Mouse (Mus musculus): ENCODE data around the gene Ifna1. TPM values are rescaled to one million over a fixed set of nuclear protein-coding genes. Genes with fewer than 3 reads are reported as not detected.

Gene Ifna1
- not detected for polyA plus RNA-seq (2014; fragmentation: Illumina TruSeq; extraction: RNeasy Lipid Tissue Mini Kit (QIAGEN cat#74804); ENCODE audit: low read depth, low replicate concordance)

DNA sequence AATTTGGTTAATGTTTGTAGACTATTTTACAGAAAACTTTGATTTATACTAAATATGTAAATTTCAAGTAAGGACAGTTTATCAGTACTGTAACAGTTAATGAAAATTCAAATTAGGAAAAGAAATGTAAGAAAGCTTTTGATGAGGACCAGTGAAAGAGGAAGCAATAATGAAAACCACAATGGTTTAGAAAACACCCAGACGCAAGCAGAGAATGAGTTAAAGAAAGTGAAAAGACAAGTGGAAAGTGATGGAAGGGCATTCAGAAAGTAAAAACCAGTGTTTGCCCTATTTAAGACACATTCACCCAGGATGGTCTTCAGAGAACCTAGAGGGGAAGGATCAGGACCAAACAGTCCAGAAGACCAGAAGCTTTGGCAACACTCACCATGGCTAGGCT lies at the start of gene Ifna1:
TSS of gene Ifna1 (plus strand) at position 390 of the 400 bp plus-strand sequence.

DNA sequence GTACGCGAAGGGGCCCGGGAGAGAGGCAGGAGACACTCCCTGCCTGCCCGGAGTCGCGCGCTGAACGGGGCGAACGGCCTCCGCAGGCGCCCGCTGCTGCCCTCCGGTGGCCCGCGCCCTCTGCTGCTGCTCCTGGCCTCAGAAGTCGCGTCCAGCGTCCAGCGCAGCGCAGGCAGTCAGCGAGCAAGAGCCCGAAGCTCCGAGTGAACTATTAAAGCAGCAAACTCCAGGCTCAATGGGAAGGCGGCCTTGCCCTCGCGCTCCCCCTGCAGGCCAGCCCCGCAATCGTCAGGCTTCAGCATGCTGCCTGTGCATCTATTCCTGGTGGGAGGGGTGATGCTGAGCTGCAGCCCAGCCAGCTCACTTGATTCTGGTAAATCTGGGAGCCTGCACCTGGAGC lies 46.9 kb upstream of the Ifna1 start, which contains the start of gene Gm13287:
TSS of gene Gm13287 (plus strand) at position 301 of the 400 bp plus-strand sequence.

DNA sequence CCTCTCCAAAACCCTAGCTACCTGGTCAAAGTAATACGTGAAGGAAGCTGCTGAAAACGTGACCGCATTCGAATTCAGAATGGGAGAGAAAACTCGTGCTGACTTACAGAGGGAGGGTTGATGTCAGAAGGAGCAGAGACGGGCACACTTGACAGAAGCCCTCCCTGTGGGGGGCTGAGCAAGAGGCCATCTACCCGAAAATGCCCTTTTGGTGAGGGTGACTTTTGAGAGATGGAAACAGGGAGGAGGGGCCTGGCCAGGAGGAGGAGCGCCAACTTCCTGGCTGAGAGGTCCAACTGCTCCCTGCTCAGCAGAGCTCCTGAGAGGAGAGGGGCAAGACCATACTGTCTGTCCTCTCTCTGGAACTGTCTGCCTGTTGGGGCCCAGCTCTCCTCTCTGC lies 44.7 kb upstream of the Ifna1 start, which contains the start of gene Gm13288:
TSS of gene Gm13288 (plus strand) at position 301 of the 400 bp plus-strand sequence.

DNA sequence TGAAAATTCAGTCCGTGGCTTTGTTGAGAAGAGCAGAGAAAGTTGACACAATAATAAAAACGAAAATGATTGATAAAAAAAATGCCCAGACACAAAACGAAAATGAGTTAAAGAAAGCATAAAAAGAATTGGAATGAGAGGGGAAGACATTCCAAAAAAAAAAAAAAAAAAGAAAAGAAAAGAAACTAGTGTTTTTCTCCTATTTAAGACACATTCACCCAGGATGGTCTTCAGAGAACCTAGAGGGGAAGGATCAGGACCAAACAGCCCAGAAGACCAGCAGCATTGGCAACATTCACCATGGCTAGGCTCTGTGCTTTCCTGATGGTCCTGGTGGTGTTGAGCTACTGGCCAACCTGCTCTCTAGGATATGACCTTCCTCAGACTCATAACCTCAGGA lies 34.0 kb upstream of the Ifna1 start, which contains the start of gene Ifna7:
TSS of gene Ifna7 (plus strand) at position 301 of the 400 bp plus-strand sequence.

DNA sequence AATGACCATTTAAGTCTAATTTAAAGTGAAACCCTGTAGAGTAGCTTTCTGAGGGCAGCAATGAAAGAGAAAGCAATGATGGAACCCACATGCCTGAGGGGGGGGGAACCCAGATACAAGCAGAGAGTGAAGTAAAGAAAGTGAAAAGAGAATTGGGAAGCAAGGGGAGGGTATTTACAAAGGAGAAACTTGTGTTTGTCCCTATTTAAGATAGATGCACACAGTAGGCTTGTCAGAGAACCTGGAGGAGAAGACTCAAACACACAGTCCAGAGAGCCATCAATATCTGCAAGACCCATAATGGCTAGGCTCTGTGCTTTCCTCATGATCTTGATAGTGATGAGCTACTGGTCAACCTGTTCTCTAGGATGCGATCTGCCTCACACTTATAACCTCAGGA lies 30.2 kb upstream of the Ifna1 start, which contains the start of gene Ifna11:
TSS of gene Ifna11 (plus strand) at position 301 of the 400 bp plus-strand sequence.

DNA sequence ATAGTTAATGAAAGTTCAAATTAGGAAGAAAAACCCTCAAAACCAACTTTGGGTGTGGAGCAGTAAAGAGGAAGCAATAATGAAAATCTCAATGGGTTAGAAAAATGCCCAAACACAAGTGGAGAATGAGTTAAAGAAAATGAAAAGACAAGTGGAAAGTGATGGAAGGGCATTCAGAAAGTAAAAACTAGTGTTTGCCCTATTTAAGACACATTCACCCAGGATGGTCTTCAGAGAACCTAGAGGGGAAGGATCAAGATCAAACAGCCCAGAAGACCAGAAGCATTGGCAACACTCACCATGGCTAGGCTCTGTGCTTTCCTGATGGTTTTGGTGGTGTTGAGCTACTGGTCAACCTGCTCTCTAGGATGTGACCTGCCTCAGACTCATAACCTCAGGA lies 22.8 kb upstream of the Ifna1 start, which contains the start of gene Ifna6:
TSS of gene Ifna6 (plus strand) at position 301 of the 400 bp plus-strand sequence.

DNA sequence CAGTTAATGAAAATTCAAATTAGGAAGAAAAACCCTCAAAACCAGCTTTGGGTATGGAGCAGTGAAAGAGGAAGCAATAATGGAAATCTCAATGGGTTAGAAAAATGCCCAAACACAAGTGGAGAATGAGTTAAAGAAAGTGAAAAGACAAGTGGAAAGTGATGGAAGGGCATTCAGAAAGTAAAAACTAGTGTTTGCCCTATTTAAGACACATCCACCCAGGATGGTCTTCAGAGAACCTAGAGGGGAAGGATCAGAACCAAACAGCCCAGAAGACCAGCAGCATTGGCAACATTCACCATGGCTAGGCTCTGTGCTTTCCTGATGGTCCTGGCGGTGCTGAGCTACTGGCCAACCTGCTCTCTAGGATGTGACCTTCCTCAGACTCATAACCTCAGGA lies 14.7 kb upstream of the Ifna1 start, which contains the start of gene Ifna5:
TSS of gene Ifna5 (plus strand) at position 301 of the 400 bp plus-strand sequence.

DNA sequence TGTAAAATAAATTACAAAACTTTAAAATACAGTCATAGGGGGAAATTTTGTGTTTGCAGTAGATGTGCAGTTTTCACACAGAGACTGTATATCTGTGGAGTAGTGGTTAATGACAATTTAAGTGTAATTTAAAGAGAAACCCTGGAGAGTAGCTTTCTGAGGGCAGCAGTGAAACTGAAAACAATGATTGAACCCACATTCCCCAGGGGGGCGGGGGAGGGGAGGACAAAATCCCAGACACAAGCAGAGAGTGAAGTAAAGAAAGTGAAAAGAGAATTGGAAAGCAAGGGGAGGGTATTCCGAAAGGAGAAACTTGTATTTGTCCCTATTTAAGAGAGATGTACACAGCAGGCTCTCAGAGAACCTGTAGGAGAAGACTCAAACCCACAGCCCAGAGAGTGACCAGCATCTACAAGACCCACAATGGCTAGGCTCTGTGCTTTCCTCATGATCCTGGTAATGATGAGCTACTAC lies 8.4 kb upstream of the Ifna1 start, which contains the start of gene Ifna4:
TSS of gene Ifna4 (plus strand) at position 424 of the 474 bp plus-strand sequence.

DNA sequence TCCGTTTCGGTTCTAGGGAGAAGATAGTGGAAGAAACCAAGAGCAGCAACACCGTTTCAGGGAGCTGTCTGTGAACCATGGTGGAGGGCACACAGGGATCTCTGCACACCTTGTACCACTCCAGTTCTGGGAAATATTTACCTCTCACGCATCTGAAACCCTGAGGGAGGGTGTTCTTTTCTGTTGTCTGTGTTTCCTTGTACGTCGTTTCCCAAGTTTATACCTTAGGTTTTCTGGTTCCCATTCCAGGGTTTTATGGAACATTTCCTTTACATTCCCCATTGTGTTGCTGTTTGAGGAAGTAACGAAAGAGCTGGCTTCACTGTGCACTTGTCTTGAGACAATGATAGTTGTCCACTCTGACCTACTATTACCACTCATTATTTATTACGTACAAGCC lies 30.2 kb downstream of the Ifna1 start, which contains the start of gene Ifne:
TSS of gene Ifne (minus strand) at position 101 of the 400 bp plus-strand sequence.

Other genes with a start within 250 kb of the Ifna1 start
- gene Ifna12, start 246.7 kb upstream of the Ifna1 start, polyA plus RNA-seq (2014; fragmentation: Illumina TruSeq; extraction: RNeasy Lipid Tissue Mini Kit (QIAGEN cat#74804); ENCODE audit: low read depth, low replicate concordance): not detected
- not detected for gene C87499, start 215.7 kb upstream of the Ifna1 start, polyA plus RNA-seq (2014; fragmentation: Illumina TruSeq; extraction: RNeasy Lipid Tissue Mini Kit (QIAGEN cat#74804); ENCODE audit: low read depth, low replicate concordance)
- not detected for gene Ifna13, start 205.6 kb upstream of the Ifna1 start, polyA plus RNA-seq (2014; fragmentation: Illumina TruSeq; extraction: RNeasy Lipid Tissue Mini Kit (QIAGEN cat#74804); ENCODE audit: low read depth, low replicate concordance)
- not detected for gene Ifna16, start 173.2 kb upstream of the Ifna1 start, polyA plus RNA-seq (2014; fragmentation: Illumina TruSeq; extraction: RNeasy Lipid Tissue Mini Kit (QIAGEN cat#74804); ENCODE audit: low read depth, low replicate concordance)
- gene Ifna2, start 166.2 kb upstream of the Ifna1 start, polyA plus RNA-seq (2014; fragmentation: Illumina TruSeq; extraction: RNeasy Lipid Tissue Mini Kit (QIAGEN cat#74804); ENCODE audit: low read depth, low replicate concordance): not detected
- gene Ifnab, start 158.7 kb upstream of the Ifna1 start, polyA plus RNA-seq (2014; fragmentation: Illumina TruSeq; extraction: RNeasy Lipid Tissue Mini Kit (QIAGEN cat#74804); ENCODE audit: low read depth, low replicate concordance): not detected
- gene Gm26566, start 128.3 kb upstream of the Ifna1 start, polyA plus RNA-seq (2014; fragmentation: Illumina TruSeq; extraction: RNeasy Lipid Tissue Mini Kit (QIAGEN cat#74804); ENCODE audit: low read depth, low replicate concordance): not detected
- 41.4 TPM for gene Klhl9, start 127.6 kb upstream of the Ifna1 start, polyA plus RNA-seq (2014; fragmentation: Illumina TruSeq; extraction: RNeasy Lipid Tissue Mini Kit (QIAGEN cat#74804); ENCODE audit: low read depth, low replicate concordance)
- not detected for gene Gm13271, start 95.2 kb upstream of the Ifna1 start, polyA plus RNA-seq (2014; fragmentation: Illumina TruSeq; extraction: RNeasy Lipid Tissue Mini Kit (QIAGEN cat#74804); ENCODE audit: low read depth, low replicate concordance)
- gene Gm13283, start 90.0 kb upstream of the Ifna1 start, polyA plus RNA-seq (2014; fragmentation: Illumina TruSeq; extraction: RNeasy Lipid Tissue Mini Kit (QIAGEN cat#74804); ENCODE audit: low read depth, low replicate concordance): not detected
- gene Gm13290, start 76.3 kb upstream of the Ifna1 start, polyA plus RNA-seq (2014; fragmentation: Illumina TruSeq; extraction: RNeasy Lipid Tissue Mini Kit (QIAGEN cat#74804); ENCODE audit: low read depth, low replicate concordance): not detected
- not detected for gene Gm13289, start 73.2 kb upstream of the Ifna1 start, polyA plus RNA-seq (2014; fragmentation: Illumina TruSeq; extraction: RNeasy Lipid Tissue Mini Kit (QIAGEN cat#74804); ENCODE audit: low read depth, low replicate concordance)
- gene Gm13272, start 70.2 kb upstream of the Ifna1 start, polyA plus RNA-seq (2014; fragmentation: Illumina TruSeq; extraction: RNeasy Lipid Tissue Mini Kit (QIAGEN cat#74804); ENCODE audit: low read depth, low replicate concordance): not detected
- gene Ifnz, start 68.0 kb upstream of the Ifna1 start, polyA plus RNA-seq (2014; fragmentation: Illumina TruSeq; extraction: RNeasy Lipid Tissue Mini Kit (QIAGEN cat#74804); ENCODE audit: low read depth, low replicate concordance): not detected
- gene Gm13276, start 64.4 kb upstream of the Ifna1 start, polyA plus RNA-seq (2014; fragmentation: Illumina TruSeq; extraction: RNeasy Lipid Tissue Mini Kit (QIAGEN cat#74804); ENCODE audit: low read depth, low replicate concordance): not detected
- not detected for gene Gm13277, start 61.5 kb upstream of the Ifna1 start, polyA plus RNA-seq (2014; fragmentation: Illumina TruSeq; extraction: RNeasy Lipid Tissue Mini Kit (QIAGEN cat#74804); ENCODE audit: low read depth, low replicate concordance)
- not detected for gene Gm13278, start 58.5 kb upstream of the Ifna1 start, polyA plus RNA-seq (2014; fragmentation: Illumina TruSeq; extraction: RNeasy Lipid Tissue Mini Kit (QIAGEN cat#74804); ENCODE audit: low read depth, low replicate concordance)
- not detected for gene Gm13275, start 55.6 kb upstream of the Ifna1 start, polyA plus RNA-seq (2014; fragmentation: Illumina TruSeq; extraction: RNeasy Lipid Tissue Mini Kit (QIAGEN cat#74804); ENCODE audit: low read depth, low replicate concordance)
- not detected for gene Gm13279, start 52.7 kb upstream of the Ifna1 start, polyA plus RNA-seq (2014; fragmentation: Illumina TruSeq; extraction: RNeasy Lipid Tissue Mini Kit (QIAGEN cat#74804); ENCODE audit: low read depth, low replicate concordance)
- not detected for gene Gm13285, start 50.4 kb upstream of the Ifna1 start, polyA plus RNA-seq (2014; fragmentation: Illumina TruSeq; extraction: RNeasy Lipid Tissue Mini Kit (QIAGEN cat#74804); ENCODE audit: low read depth, low replicate concordance)
- gene Gm13287, start 46.8 kb upstream of the Ifna1 start, polyA plus RNA-seq (2014; fragmentation: Illumina TruSeq; extraction: RNeasy Lipid Tissue Mini Kit (QIAGEN cat#74804); ENCODE audit: low read depth, low replicate concordance): not detected
- gene Gm13288, start 44.6 kb upstream of the Ifna1 start, polyA plus RNA-seq (2014; fragmentation: Illumina TruSeq; extraction: RNeasy Lipid Tissue Mini Kit (QIAGEN cat#74804); ENCODE audit: low read depth, low replicate concordance): not detected
- gene Ifna7, start 33.9 kb upstream of the Ifna1 start, polyA plus RNA-seq (2014; fragmentation: Illumina TruSeq; extraction: RNeasy Lipid Tissue Mini Kit (QIAGEN cat#74804); ENCODE audit: low read depth, low replicate concordance): not detected
- gene Ifna11, start 30.1 kb upstream of the Ifna1 start, polyA plus RNA-seq (2014; fragmentation: Illumina TruSeq; extraction: RNeasy Lipid Tissue Mini Kit (QIAGEN cat#74804); ENCODE audit: low read depth, low replicate concordance): not detected
- not detected for gene Ifna6, start 22.7 kb upstream of the Ifna1 start, polyA plus RNA-seq (2014; fragmentation: Illumina TruSeq; extraction: RNeasy Lipid Tissue Mini Kit (QIAGEN cat#74804); ENCODE audit: low read depth, low replicate concordance)
- not detected for gene Ifna5, start 14.6 kb upstream of the Ifna1 start, polyA plus RNA-seq (2014; fragmentation: Illumina TruSeq; extraction: RNeasy Lipid Tissue Mini Kit (QIAGEN cat#74804); ENCODE audit: low read depth, low replicate concordance)
- gene Ifna4, start 8.2 kb upstream of the Ifna1 start, polyA plus RNA-seq (2014; fragmentation: Illumina TruSeq; extraction: RNeasy Lipid Tissue Mini Kit (QIAGEN cat#74804); ENCODE audit: low read depth, low replicate concordance): not detected
- gene Ifne, start 30.1 kb downstream of the Ifna1 start, polyA plus RNA-seq (2014; fragmentation: Illumina TruSeq; extraction: RNeasy Lipid Tissue Mini Kit (QIAGEN cat#74804); ENCODE audit: low read depth, low replicate concordance): not detected